Mouse (Mus musculus) thymus, postnatal 36 days (tissue): ENCODE measurements around the gene Sox5.

ENCODE experiments used
- DNase-seq, 2 experiments: peaks; one replicate each; pipeline ENCODE4 v3.0.0; 2022; ENCODE audit warnings: mixed read lengths in 2 of 2

The Sox5 gene

GRCm38 (mm10) chr6:144772175-144772918, 9.4 kb downstream of the Sox5 start:
- no peak for DNase-seq

GRCm38 (mm10) chr6:144769060-144769459, 12.7 kb downstream of the Sox5 start:
- DNase-seq, result no peak

- no peak for DNase-seq
These were observed 19.9 kb downstream of the Sox5 start for GRCm38 (mm10) chr6:144761902-144762301.

- DNase-seq, result no peak
These were observed 22.6 kb downstream of the Sox5 start for GRCm38 (mm10) chr6:144759193-144759592.

GRCm38 (mm10) chr6:144757414-144757813, 24.4 kb downstream of the Sox5 start:
- DNase-seq, result no peak

- no peak for DNase-seq
These were observed 25.3 kb downstream of the Sox5 start for GRCm38 (mm10) chr6:144756444-144756843.

GRCm38 (mm10) chr6:144755304-144755703, 26.5 kb downstream of the Sox5 start:
- DNase-seq, result no peak

GRCm38 (mm10) chr6:144754366-144754765, 27.4 kb downstream of the Sox5 start:
- no peak for DNase-seq

GRCm38 (mm10) chr6:144753963-144754296, 27.8 kb downstream of the Sox5 start:
- DNase-seq, result no peak

GRCm38 (mm10) chr6:144753225-144753962, 28.4 kb downstream of the Sox5 start:
- no peak for DNase-seq

- no peak for DNase-seq
These were observed 30.2 kb downstream of the Sox5 start for GRCm38 (mm10) chr6:144751581-144751980.

GRCm38 (mm10) chr6:144750197-144750596, 31.6 kb downstream of the Sox5 start:
- DNase-seq, result no peak

- no peak for DNase-seq
These were observed 35.3 kb downstream of the Sox5 start for GRCm38 (mm10) chr6:144746436-144746835.

GRCm38 (mm10) chr6:144742559-144742958, 39.2 kb downstream of the Sox5 start:
- no peak for DNase-seq

- DNase-seq, result no peak
These were observed 40.6 kb downstream of the Sox5 start for GRCm38 (mm10) chr6:144741080-144741655.

- DNase-seq, result no peak
These were observed 41.4 kb downstream of the Sox5 start for GRCm38 (mm10) chr6:144740343-144740742.

GRCm38 (mm10) chr6:144739753-144740152, 42.0 kb downstream of the Sox5 start:
- no peak for DNase-seq

- no peak for DNase-seq
These were observed 44.0 kb downstream of the Sox5 start for GRCm38 (mm10) chr6:144737786-144738185.

GRCm38 (mm10) chr6:144731251-144731970, 50.4 kb downstream of the Sox5 start:
- no peak for DNase-seq

- no peak for DNase-seq
These were observed 58.1 kb downstream of the Sox5 start for GRCm38 (mm10) chr6:144723530-144724144.

GRCm38 (mm10) chr6:144723024-144723423, 58.8 kb downstream of the Sox5 start:
- DNase-seq, result no peak

- DNase-seq, result no peak
These were observed 60.9 kb downstream of the Sox5 start for GRCm38 (mm10) chr6:144720846-144721245.

GRCm38 (mm10) chr6:144716376-144716775, 65.4 kb downstream of the Sox5 start:
- DNase-seq, result no peak
